Mouse (Mus musculus) embryonic fibroblast, embryonic 13.5 days (primary cell): Measurements from ENCODE around the gene Unc5c.

Experiments used
- CTCF ChIP-seq: IDR thresholded peaks from 2 replicates; pipeline ENCODE4 v1.5.1; 2011; ENCODE audit warnings: mild to moderate bottlenecking, control low read depth, low read length, moderate library complexity, borderline replicate concordance; ENCODE audit not compliant: insufficient read depth
- POLR2A ChIP-seq: IDR thresholded peaks from 2 replicates; pipeline ENCODE4 v1.6.1; 2011; ENCODE audit warnings: low read depth, mild to moderate bottlenecking, control low read depth, low read length, moderate library complexity

GRCm38 (mm10) chr3:141778411-141778919 is 313.4 kb downstream of the Unc5c start:
- no peak for TF ChIP-seq CTCF
- no peak for TF ChIP-seq POLR2A
